Mouse (Mus musculus) midbrain, embryonic 15.5 days (tissue): ENCODE results near the gene Stx2. TPM values are rescaled to one million over a fixed set of nuclear protein-coding genes. Genes with fewer than 3 reads are reported as not detected.
A peak's percentile ranks its signal among the peaks of the same experiment; 100 is the strongest.
"Not testable (repeated sequence)": the region's sequence is repeated elsewhere in the genome, so short reads cannot be mapped to it uniquely, and the experiment has no call there.

ENCODE experiments used
- ATAC-seq: fragments of 200-750 bp; cut with Nextera tagmentation; replicated peaks from 2 replicates; pipeline ENCODE4 v1.8.0; 2017; ENCODE audit warnings: moderate TSS enrichment
- H3K27ac ChIP-seq: fragments of 300-500 bp; sonication (generic); 2 replicates; pipeline ENCODE4 v1.5.1; 2015; ENCODE audit warnings: mild to moderate bottlenecking, inconsistent platforms
- H3K27me3 ChIP-seq: fragments of 300-500 bp; sonication (generic); replicated peaks from 2 replicates; pipeline ENCODE4 v1.6.1; 2015; ENCODE audit warnings: inconsistent platforms
- H3K36me3 ChIP-seq: fragments of 300-500 bp; sonication (generic); replicated peaks from 2 replicates; pipeline ENCODE4 v1.6.1; 2015; ENCODE audit warnings: inconsistent platforms
- H3K4me1 ChIP-seq: fragments of 300-500 bp; sonication (generic); 2 replicates; pipeline ENCODE4 v1.6.1; 2015; ENCODE audit warnings: inconsistent platforms
- H3K4me2 ChIP-seq: fragments of 300-500 bp; sonication (generic); 2 replicates; pipeline ENCODE4 v1.6.1; 2015; ENCODE audit warnings: inconsistent platforms, mild to moderate bottlenecking, moderate library complexity
- H3K4me3 ChIP-seq: fragments of 300-500 bp; sonication (generic); 2 replicates; pipeline ENCODE4 v1.5.1; 2015; ENCODE audit warnings: mild to moderate bottlenecking, inconsistent platforms
- H3K9ac ChIP-seq: fragments of 300-500 bp; sonication (generic); 2 replicates; pipeline ENCODE4 v1.6.1; 2015; ENCODE audit warnings: mild to moderate bottlenecking, inconsistent platforms
- H3K9me3 ChIP-seq: fragments of 300-500 bp; sonication (generic); 2 replicates; pipeline ENCODE4 v1.6.1; 2016; ENCODE audit warnings: inconsistent platforms
- WGBS: fragments of 180-500 bp; shearing (Covaris S2); methylation state at CpG from one replicate; pipeline ENCODE4 v1.1.7; 2015; ENCODE audit warnings: mixed read lengths; 5-methylcytosine and 5-hydroxymethylcytosine counted together
- polyA plus RNA-seq: library from polyadenylated mRNA; unstranded; fragments of >200 nt; fragmentation: Nextera tagmentation; extraction: Ambion mirVana; gene quantifications from 2 replicates; pipeline ENCODE4 v1.2.1, GENCODE M21; 2015

The Stx2 gene
- polyA plus RNA-seq, 1 experiment from 2014 or later = 15.4 TPM

DNA sequence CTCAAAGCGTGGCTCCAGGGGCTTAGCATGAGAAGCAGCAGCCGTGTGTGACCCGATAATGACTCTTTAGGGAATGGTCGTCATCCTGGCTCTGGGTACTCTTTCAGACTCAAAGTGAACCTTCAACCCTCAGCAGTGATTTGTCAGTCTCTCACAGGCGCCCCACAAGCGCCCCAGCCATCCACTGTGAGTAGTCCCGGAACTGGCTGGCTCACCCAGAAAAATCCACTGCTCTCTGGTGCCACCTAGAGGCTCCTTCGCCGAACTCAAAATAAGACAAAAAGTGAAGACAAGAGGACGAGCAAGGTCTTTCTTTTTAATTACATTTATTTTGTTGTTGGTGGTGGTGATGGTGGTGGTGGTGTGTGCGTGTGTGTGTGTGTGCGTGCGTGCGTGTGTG lies 37.1 kb downstream of the Stx2 start:
- H3K4me3 ChIP-seq = no peak overlapping the region
- no peak overlapping the region for H3K4me2 ChIP-seq
- ATAC-seq = peak; percentile 58; the same call in 1 of the 2 replicates
- H3K4me1 ChIP-seq = no peaks in the 10 kb centered on the region
- H3K9me3 ChIP-seq = no peaks in the 10 kb centered on the region
- H3K9ac ChIP-seq = no peak overlapping the region
- no peak overlapping the region for H3K27ac ChIP-seq
- WGBS = 15% methylated on average over 14 of the region's 14 CpGs
- no peaks in the 10 kb centered on the region for H3K27me3 ChIP-seq
- no peaks in the 10 kb centered on the region for H3K36me3 ChIP-seq

DNA sequence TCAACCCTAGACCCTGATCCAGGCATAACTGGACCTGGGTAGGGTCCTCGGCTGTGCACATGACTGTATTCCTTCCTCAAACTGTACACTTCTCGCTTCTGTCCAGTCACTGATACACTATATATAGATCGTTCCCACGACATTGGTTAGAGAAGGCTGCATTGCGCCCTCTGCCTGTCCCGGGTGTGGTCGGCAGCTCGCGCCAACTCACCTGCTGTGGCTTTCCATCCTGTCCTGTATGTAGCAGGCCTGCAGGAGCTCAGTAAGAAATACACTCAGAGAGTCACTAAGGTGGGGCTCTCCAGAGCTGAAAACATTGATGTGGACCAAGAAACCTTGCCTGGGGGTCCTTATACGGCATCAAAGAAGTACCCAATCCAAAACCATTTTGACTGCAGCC lies 37.5 kb downstream of the Stx2 start:
- no peak overlapping the region for H3K27ac ChIP-seq
- H3K36me3 ChIP-seq = no peaks in the 10 kb centered on the region
- no peak overlapping the region for H3K9ac ChIP-seq
- H3K4me3 ChIP-seq = no peak overlapping the region
- no peak for ATAC-seq
- 67% methylated on average over 10 of the region's 10 CpGs for WGBS
- no peak overlapping the region for H3K4me2 ChIP-seq
- H3K27me3 ChIP-seq = no peaks in the 10 kb centered on the region
- H3K9me3 ChIP-seq = no peaks in the 10 kb centered on the region
- no peaks in the 10 kb centered on the region for H3K4me1 ChIP-seq

DNA sequence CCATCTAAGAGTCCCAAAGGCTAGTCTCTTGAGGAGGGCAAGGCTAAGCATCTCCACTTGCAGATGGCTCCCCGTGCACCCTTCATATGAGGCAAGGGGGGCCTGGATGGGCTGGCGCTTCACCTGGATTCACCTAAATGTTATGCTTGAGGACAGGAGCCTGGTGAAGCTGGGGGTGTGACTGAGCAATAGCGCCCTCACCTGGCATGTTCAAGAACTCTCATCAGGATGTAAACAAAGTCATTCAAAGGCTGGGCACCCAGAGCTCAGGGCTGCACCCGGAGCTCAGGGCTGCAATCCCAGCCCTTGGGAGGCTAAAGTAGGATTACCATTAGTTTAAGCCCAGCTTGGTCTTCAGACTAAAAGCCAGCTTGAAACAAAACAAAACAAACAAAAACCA lies 44.0 kb downstream of the Stx2 start:
- no peaks in the 10 kb centered on the region for H3K9me3 ChIP-seq
- 57% methylated on average over 4 of the region's 4 CpGs for WGBS

DNA sequence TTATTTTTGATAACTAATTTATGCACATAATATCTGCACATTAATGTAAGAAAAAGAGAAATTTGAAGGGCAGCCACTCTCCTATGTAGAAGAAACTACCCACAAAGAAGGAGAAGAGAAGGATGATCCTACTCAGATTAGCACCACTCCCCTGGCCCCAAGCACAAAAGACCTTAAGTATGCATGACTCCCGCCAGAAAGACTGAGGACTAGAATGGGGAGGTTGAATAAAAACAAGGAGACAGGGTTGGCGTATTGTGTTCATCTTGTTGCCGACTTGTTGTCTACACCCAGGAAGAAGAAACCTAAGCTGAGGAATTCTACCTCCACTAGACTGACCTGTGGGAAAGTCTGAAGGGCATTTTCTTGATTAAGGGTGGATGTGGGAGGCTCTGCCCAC lies 49.5 kb downstream of the Stx2 start:
- no peak overlapping the region for H3K9ac ChIP-seq
- no peaks in the 10 kb centered on the region for H3K36me3 ChIP-seq
- no peaks in the 10 kb centered on the region for H3K9me3 ChIP-seq
- 79% methylated on average over 3 of the region's 3 CpGs for WGBS
- H3K4me3 ChIP-seq = no peak overlapping the region
- peaks cover under 1% of the 10 kb centered on the region; the same call in 1 of the 2 replicates for H3K4me1 ChIP-seq
- H3K27ac ChIP-seq = no peak overlapping the region
- ATAC-seq = no peak
- no peak overlapping the region for H3K4me2 ChIP-seq
- no peaks in the 10 kb centered on the region for H3K27me3 ChIP-seq

More for the DNA sequence above, 44.0 kb downstream of the Stx2 start:
- no peak overlapping the region for H3K27ac ChIP-seq
- H3K36me3 ChIP-seq = no peaks in the 10 kb centered on the region
- no peak overlapping the region for H3K4me3 ChIP-seq
- no peaks in the 10 kb centered on the region for H3K27me3 ChIP-seq
- H3K4me2 ChIP-seq = no peak overlapping the region
- no peak for ATAC-seq
- no peaks in the 10 kb centered on the region for H3K4me1 ChIP-seq
- H3K9ac ChIP-seq = no peak overlapping the region

DNA sequence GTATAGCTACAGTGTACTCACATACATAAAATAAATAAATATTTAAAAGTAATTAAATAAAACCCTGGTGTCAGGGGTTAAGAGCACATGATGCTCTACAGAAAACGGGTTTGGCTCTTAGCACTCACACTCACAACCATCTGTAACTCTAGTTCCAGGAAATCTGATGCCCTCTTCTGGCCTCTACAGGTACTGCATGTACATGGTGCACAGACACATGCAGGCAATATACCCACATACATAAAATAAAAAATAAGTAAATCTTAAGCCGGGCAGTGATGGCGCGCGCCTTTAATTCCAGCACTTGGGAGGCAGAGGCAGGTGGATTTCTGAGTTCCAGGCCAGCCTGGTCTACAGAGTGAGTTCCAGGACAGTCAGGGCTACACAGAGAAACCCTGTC lies 54.0 kb downstream of the Stx2 start:
- H3K9ac ChIP-seq, H3K27ac ChIP-seq, H3K9me3 ChIP-seq, H3K27me3 ChIP-seq, H3K4me2 ChIP-seq, ATAC-seq, H3K36me3 ChIP-seq, H3K4me3 ChIP-seq: not testable (repeated sequence)
- 92% methylated on average over 5 of the region's 5 CpGs for WGBS
- H3K4me1 ChIP-seq = peaks cover 15% of the 10 kb centered on the region; the same call in 1 of the 2 replicates

- ATAC-seq = peak; percentile 80
- Histone ChIP-seq H3K9ac (peak within 1 kb of the TSS; percentile 66), H3K4me2 (peak within 1 kb of the TSS; percentile 70), H3K9me3 (no peaks in the 10 kb centered on the region), H3K27me3 (no peaks in the 10 kb centered on the region), H3K27ac (peak within 1 kb of the TSS; percentile 90), H3K4me1 (peaks cover 15% of the 10 kb centered on the region; the same call in 1 of the 2 replicates), H3K36me3 (no peaks in the 10 kb centered on the region), H3K4me3 (peak within 1 kb of the TSS; percentile 64)
- WGBS = 8% methylated on average over 17 of the region's 17 CpGs
These were observed 54.9 kb downstream of the Stx2 start, which contains the start of gene Rimbp2 for GRCm38 (mm10) chr5:128953278-128954070. Gene Rimbp2 (minus strand): TSS chr5:128953486.

DNA sequence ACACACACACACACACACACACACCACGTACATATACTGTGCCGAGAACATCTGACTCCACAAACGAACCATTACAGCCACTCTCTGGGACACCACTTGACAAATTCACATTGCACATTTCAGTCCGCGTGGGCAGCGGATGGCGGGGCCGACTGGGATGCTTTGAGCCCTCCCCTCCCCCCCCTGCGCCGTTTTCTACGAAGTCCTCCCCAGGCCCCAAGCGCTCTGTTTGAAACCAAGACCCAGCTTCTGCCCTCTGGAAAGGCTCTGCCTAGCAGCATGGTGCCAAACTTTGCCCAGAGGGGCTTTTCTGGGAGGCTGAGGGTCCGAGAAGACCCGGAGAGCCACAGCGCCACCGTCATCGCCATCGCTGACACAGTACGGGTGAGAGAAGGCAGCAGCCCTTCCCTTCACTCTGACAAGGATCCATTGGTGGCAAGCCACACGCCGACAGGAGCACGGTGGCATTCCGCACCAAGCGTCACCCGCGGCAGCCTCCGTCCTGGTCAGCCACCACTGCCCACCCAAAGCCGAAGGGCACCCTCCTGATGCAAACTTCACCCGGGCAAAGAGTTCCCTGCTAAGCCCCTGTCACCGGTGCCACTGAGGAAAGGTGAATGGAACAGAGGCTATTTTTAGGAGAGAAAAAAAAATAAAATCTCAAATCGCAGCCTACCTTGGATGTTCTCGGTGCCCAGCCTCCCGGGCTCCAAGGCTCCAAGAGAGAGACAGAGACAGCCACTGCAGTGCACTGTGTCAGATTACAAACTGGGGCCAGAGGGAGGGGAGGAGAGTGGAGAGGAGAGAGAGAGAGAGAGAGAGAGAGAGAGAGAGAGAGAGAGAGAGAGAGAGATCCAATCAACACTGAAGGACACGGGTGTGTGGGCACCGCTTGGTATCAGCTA lies 55.8 kb downstream of the Stx2 start:
- Histone ChIP-seq H3K27ac (peak overlapping the region; percentile 90), H3K9ac (peak overlapping the region; percentile 66), H3K9me3 (no peaks in the 10 kb centered on the region), H3K27me3 (no peaks in the 10 kb centered on the region), H3K4me3 (peak overlapping the region; percentile 64), H3K36me3 (no peaks in the 10 kb centered on the region), H3K4me1 (peaks cover 15% of the 10 kb centered on the region; the same call in 1 of the 2 replicates), H3K4me2 (peak overlapping the region; percentile 70)
- peak; percentile 76 for ATAC-seq
- WGBS = 1% methylated on average over 35 of the region's 35 CpGs

DNA sequence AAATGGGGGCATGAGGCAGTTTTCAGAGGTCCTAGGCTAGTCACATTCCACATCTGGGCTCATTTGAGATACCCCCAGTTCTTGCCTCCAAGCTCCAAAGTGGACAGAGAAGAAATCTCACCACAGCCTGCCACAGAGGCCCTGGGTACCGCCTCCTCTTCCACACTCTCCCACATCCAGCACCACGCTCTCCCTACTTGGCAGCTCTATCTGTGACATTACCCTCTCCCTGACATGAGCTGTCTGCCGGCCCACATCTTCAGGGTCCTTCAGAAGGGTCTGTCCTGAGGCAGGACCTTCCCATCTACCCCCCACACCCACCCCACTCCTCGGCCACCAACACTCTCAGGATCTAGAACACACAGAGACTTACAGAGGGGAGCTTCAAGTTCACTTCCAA lies 56.9 kb downstream of the Stx2 start:
- Histone ChIP-seq H3K9ac (peak overlapping the region; percentile 66), H3K9me3 (no peaks in the 10 kb centered on the region), H3K4me1 (peaks cover 15% of the 10 kb centered on the region; the same call in 1 of the 2 replicates), H3K27ac (peak overlapping the region; percentile 90; the same call in 1 of the 2 replicates), H3K4me2 (peak overlapping the region; percentile 70), H3K4me3 (peak overlapping the region; percentile 64), H3K27me3 (no peaks in the 10 kb centered on the region), H3K36me3 (no peaks in the 10 kb centered on the region)
- no peak for ATAC-seq
- 52% methylated on average over 4 of the region's 4 CpGs for WGBS

DNA sequence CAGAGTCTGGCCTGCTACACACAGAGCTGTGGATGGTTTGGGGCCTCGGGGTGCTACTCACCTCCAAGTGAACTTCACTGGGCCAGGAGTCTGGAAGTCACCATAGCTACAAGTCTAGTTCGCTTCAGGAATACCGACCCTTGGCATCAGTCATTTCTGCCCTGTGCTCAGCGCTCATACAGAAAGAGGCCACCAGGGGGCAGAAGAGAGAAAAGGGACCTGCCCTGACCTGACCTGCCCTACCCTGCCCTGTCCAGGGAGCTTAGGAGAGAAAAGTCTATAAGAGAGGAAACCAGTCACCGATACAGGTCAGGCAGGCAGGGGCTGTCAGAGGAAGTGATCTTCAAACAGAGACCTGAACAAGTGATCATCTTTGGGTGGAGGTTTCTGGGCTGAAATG lies 61.3 kb downstream of the Stx2 start:
- 80% methylated on average over 5 of the region's 5 CpGs for WGBS

GRCm38 (mm10) chr5:128940436-128940835 lies 67.9 kb downstream of the Stx2 start:
- Histone ChIP-seq H3K27me3 (no peaks in the 10 kb centered on the region), H3K36me3 (no peaks in the 10 kb centered on the region), H3K4me1 (peaks cover 6% of the 10 kb centered on the region; the same call in 1 of the 2 replicates), H3K4me3 (no peak overlapping the region), H3K9me3 (no peaks in the 10 kb centered on the region), H3K27ac (no peak overlapping the region), H3K9ac (no peak overlapping the region), H3K4me2 (no peak overlapping the region)
- 52% methylated on average over 10 of the region's 10 CpGs for WGBS
- 0 out of 2 replicates have a peak, but pooled peaks have one; percentile 33 for ATAC-seq

More for the DNA sequence above, 61.3 kb downstream of the Stx2 start:
- H3K9me3 ChIP-seq = no peaks in the 10 kb centered on the region
- no peak overlapping the region for H3K4me3 ChIP-seq
- peaks cover 8% of the 10 kb centered on the region; the same call in 1 of the 2 replicates for H3K4me1 ChIP-seq
- no peak overlapping the region for H3K27ac ChIP-seq
- no peak overlapping the region for H3K9ac ChIP-seq
- H3K27me3 ChIP-seq = no peaks in the 10 kb centered on the region
- no peak for ATAC-seq
- H3K4me2 ChIP-seq = no peak overlapping the region
- H3K36me3 ChIP-seq = no peaks in the 10 kb centered on the region

- H3K4me3 ChIP-seq = no peak overlapping the region
- H3K4me2 ChIP-seq = no peak overlapping the region
- H3K9ac ChIP-seq = no peak overlapping the region
- H3K27me3 ChIP-seq = no peaks in the 10 kb centered on the region
- WGBS = 69% methylated on average over 6 of the region's 6 CpGs
- no peaks in the 10 kb centered on the region for H3K9me3 ChIP-seq
- no peak overlapping the region for H3K27ac ChIP-seq
- ATAC-seq = no peak
- no peaks in the 10 kb centered on the region for H3K36me3 ChIP-seq
- H3K4me1 ChIP-seq = peaks cover 11% of the 10 kb centered on the region; the same call in 1 of the 2 replicates
These were observed 72.9 kb downstream of the Stx2 start for GRCm38 (mm10) chr5:128935359-128935899.
